Mouse (Mus musculus) E14TG2a.4 (cell line): ENCODE measurements at regions not wholly inside any gene's neighbourhood (a gene's known extent, or its start where the extent isn't known, plus 50 kb on each side); places are given as distances from the start of the nearest gene placed in this dataset.

ENCODE experiments used
- H3K27me3 ChIP-seq: 2 replicates; pipeline ENCODE4 v1.6.1; 2014; ENCODE audit warnings: low read length, control low read depth; ENCODE audit not compliant: insufficient read depth
- H3K36me3 ChIP-seq: 2 replicates; pipeline ENCODE4 v1.6.1; 2014; ENCODE audit warnings: low read length, control low read depth; ENCODE audit not compliant: insufficient read depth
- H3K4me1 ChIP-seq: replicated peaks from 2 replicates; pipeline ENCODE4 v1.6.1; 2014; ENCODE audit warnings: low read depth, low read length, control low read depth
- H3K4me3 ChIP-seq: replicated peaks from 2 replicates; pipeline ENCODE4 v1.5.1; 2014; ENCODE audit warnings: mild to moderate bottlenecking, low read length
- H3K9me3 ChIP-seq: 2 replicates; pipeline ENCODE4 v1.6.1; 2014; ENCODE audit warnings: low read length, control low read depth
- CTCF ChIP-seq: conservative IDR thresholded peaks from 2 replicates; pipeline ENCODE4 v1.5.1; 2014; ENCODE audit warnings: low read length
- NANOG ChIP-seq: IDR thresholded peaks from 2 replicates; pipeline ENCODE4 v1.6.1; 2014; ENCODE audit warnings: borderline replicate concordance, low read length, mixed read lengths
- POU5F1 ChIP-seq: IDR thresholded peaks from 2 replicates; pipeline ENCODE4 v1.6.1; 2014; ENCODE audit warnings: low read length, borderline replicate concordance

GRCm38 (mm10) chr15:36682832-36683231 lies 324.7 kb downstream of the Zfp706 start:
- no peak overlapping the region for H3K4me3 ChIP-seq
- peaks cover 37% of the 10 kb centered on the region for H3K4me1 ChIP-seq
- no peaks in the 10 kb centered on the region for H3K9me3 ChIP-seq
- TF ChIP-seq CTCF: no peak
- TF ChIP-seq NANOG: no peak
- TF ChIP-seq POU5F1: no peak
- H3K36me3 ChIP-seq: no peaks in the 10 kb centered on the region
- no peaks in the 10 kb centered on the region for H3K27me3 ChIP-seq

- H3K36me3 ChIP-seq: no peaks in the 10 kb centered on the region
- no peak for TF ChIP-seq POU5F1
- TF ChIP-seq CTCF: no peak
- TF ChIP-seq NANOG: no peak
- peaks cover 30% of the 10 kb centered on the region for H3K4me1 ChIP-seq
- H3K9me3 ChIP-seq: no peaks in the 10 kb centered on the region
- no peak overlapping the region for H3K4me3 ChIP-seq
- H3K27me3 ChIP-seq: no peaks in the 10 kb centered on the region
Observed at GRCm38 (mm10) chr15:36682159-36682558, 325.4 kb downstream of the Zfp706 start.

- Histone ChIP-seq H3K4me3 (no peak overlapping the region), H3K27me3 (no peaks in the 10 kb centered on the region), H3K9me3 (no peaks in the 10 kb centered on the region), H3K4me1 (peaks cover 27% of the 10 kb centered on the region), H3K36me3 (no peaks in the 10 kb centered on the region)
- TF ChIP-seq NANOG: no peak
- TF ChIP-seq POU5F1: no peak
- TF ChIP-seq CTCF: no peak
Observed at GRCm38 (mm10) chr15:36680361-36681140, 327.0 kb downstream of the Zfp706 start.

GRCm38 (mm10) chr15:36679577-36679976 lies 328.0 kb downstream of the Zfp706 start:
- peaks cover 27% of the 10 kb centered on the region for H3K4me1 ChIP-seq

GRCm38 (mm10) chr15:36669748-36670147 lies 337.8 kb downstream of the Zfp706 start:
- Histone ChIP-seq H3K36me3 (no peaks in the 10 kb centered on the region), H3K4me1 (peaks cover 50% of the 10 kb centered on the region), H3K27me3 (no peaks in the 10 kb centered on the region), H3K4me3 (peak overlapping the region; percentile 61), H3K9me3 (no peaks in the 10 kb centered on the region)
- TF ChIP-seq NANOG: no peak
- TF ChIP-seq CTCF: no peak
- no peak for TF ChIP-seq POU5F1

More at GRCm38 (mm10) chr15:36679577-36679976, 328.0 kb downstream of the Zfp706 start:
- no peak overlapping the region for H3K4me3 ChIP-seq
- H3K9me3 ChIP-seq: no peaks in the 10 kb centered on the region
- H3K36me3 ChIP-seq: no peaks in the 10 kb centered on the region
- TF ChIP-seq POU5F1 (no peak), NANOG (no peak), CTCF (no peak)
- no peaks in the 10 kb centered on the region for H3K27me3 ChIP-seq

- no peaks in the 10 kb centered on the region for H3K9me3 ChIP-seq
- H3K27me3 ChIP-seq: no peaks in the 10 kb centered on the region
- H3K36me3 ChIP-seq: no peaks in the 10 kb centered on the region
- H3K4me3 ChIP-seq: no peak overlapping the region
- peaks cover 56% of the 10 kb centered on the region for H3K4me1 ChIP-seq
- TF ChIP-seq POU5F1: no peak
- TF ChIP-seq NANOG: no peak
- no peak for TF ChIP-seq CTCF
Observed at GRCm38 (mm10) chr15:36666566-36666965, 341.0 kb downstream of the Zfp706 start.

GRCm38 (mm10) chr15:36664391-36664790 lies 343.2 kb downstream of the Zfp706 start:
- H3K36me3 ChIP-seq: no peaks in the 10 kb centered on the region
- TF ChIP-seq POU5F1 (no peak), NANOG (no peak), CTCF (no peak)
- H3K27me3 ChIP-seq: no peaks in the 10 kb centered on the region
- peak overlapping the region; percentile 52 for H3K4me3 ChIP-seq
- H3K4me1 ChIP-seq: peaks cover 36% of the 10 kb centered on the region
- H3K9me3 ChIP-seq: no peaks in the 10 kb centered on the region

- no peaks in the 10 kb centered on the region for H3K36me3 ChIP-seq
- TF ChIP-seq POU5F1 (no peak), NANOG (no peak), CTCF (no peak)
Observed at GRCm38 (mm10) chr15:36660986-36661385, 346.6 kb downstream of the Zfp706 start.

More at GRCm38 (mm10) chr15:36660986-36661385, 346.6 kb downstream of the Zfp706 start:
- Histone ChIP-seq H3K4me1 (peaks cover 29% of the 10 kb centered on the region), H3K9me3 (no peaks in the 10 kb centered on the region), H3K4me3 (no peak overlapping the region), H3K27me3 (no peaks in the 10 kb centered on the region)
